Mouse (Mus musculus): ENCODE results near the gene Otulin. TPM values are rescaled to one million over a fixed set of nuclear protein-coding genes. Genes with fewer than 3 reads are reported as not detected.
A peak's percentile ranks its signal among the peaks of the same experiment; 100 is the strongest.

Gene Otulin
- polyA plus RNA-seq, 1 experiment, result 43.1 TPM

- no peak for DNase-seq
- H3K4me3 ChIP-seq (ENCODE audit: control insufficient read depth, insufficient read depth, low read length), result no peak overlapping the region
- 96% methylated on average over 6 of the region's 6 CpGs for WGBS
- H3K27ac ChIP-seq (ENCODE audit: control insufficient read depth, insufficient read depth, low read length), result no peak overlapping the region
- H3K27me3 ChIP-seq (ENCODE audit: control insufficient read depth, insufficient read depth, low read length), result no peaks in the 10 kb centered on the region
- TF ChIP-seq POLR2A (IDR thresholded peaks at IDR 0.05; ENCODE audit: control insufficient read depth, extremely low read depth, insufficient read depth, low read length, poor library complexity), result no peak
- no peak for TF ChIP-seq CTCF (IDR thresholded peaks at IDR 0.05; ENCODE audit: borderline replicate concordance, control insufficient read depth, extremely low read depth, insufficient read depth, low read length, poor library complexity)
- H3K4me1 ChIP-seq (replicated peaks; ENCODE audit: control insufficient read depth, insufficient read depth, low read length), result peaks cover 50% of the 10 kb centered on the region
- 0 out of 2 replicates have a peak, but pooled peaks cover 3% of the 10 kb centered on the region for H3K36me3 ChIP-seq (ENCODE audit: control insufficient read depth, insufficient read depth, low read length)
These were observed 42.7 kb upstream of the Otulin start for GRCm38 (mm10) chr15:27673151-27673550.

- Histone ChIP-seq H3K4me1 (replicated peaks; ENCODE audit: control insufficient read depth, insufficient read depth, low read length) (peaks cover 52% of the 10 kb centered on the region), H3K36me3 (ENCODE audit: control insufficient read depth, insufficient read depth, low read length) (0 out of 2 replicates have a peak, but pooled peaks cover 3% of the 10 kb centered on the region), H3K4me3 (ENCODE audit: control insufficient read depth, insufficient read depth, low read length) (no peak overlapping the region), H3K27ac (ENCODE audit: control insufficient read depth, insufficient read depth, low read length) (peak overlapping the region; percentile 97; the same call in 1 of the 2 replicates), H3K27me3 (ENCODE audit: control insufficient read depth, insufficient read depth, low read length) (no peaks in the 10 kb centered on the region)
- no peak for DNase-seq
- TF ChIP-seq POLR2A (IDR thresholded peaks at IDR 0.05; ENCODE audit: control insufficient read depth, extremely low read depth, insufficient read depth, low read length, poor library complexity) (no peak), CTCF (IDR thresholded peaks at IDR 0.05; ENCODE audit: borderline replicate concordance, control insufficient read depth, extremely low read depth, insufficient read depth, low read length, poor library complexity) (no peak)
- 83% methylated on average over 8 of the region's 8 CpGs for WGBS
These were observed 41.8 kb upstream of the Otulin start for GRCm38 (mm10) chr15:27672259-27672658.

- peak overlapping the region; percentile 97 for H3K27ac ChIP-seq (ENCODE audit: control insufficient read depth, insufficient read depth, low read length)
These were observed 41.2 kb upstream of the Otulin start for GRCm38 (mm10) chr15:27671612-27672245.

GRCm38 (mm10) chr15:27670708-27671107 lies 40.2 kb upstream of the Otulin start:
- peak; percentile 66 for DNase-seq
- peak overlapping the region; percentile 100 for H3K27ac ChIP-seq (ENCODE audit: control insufficient read depth, insufficient read depth, low read length)
- H3K36me3 ChIP-seq (ENCODE audit: control insufficient read depth, insufficient read depth, low read length), result 0 out of 2 replicates have a peak, but pooled peaks cover 3% of the 10 kb centered on the region
- no peak for TF ChIP-seq POLR2A (IDR thresholded peaks at IDR 0.05; ENCODE audit: control insufficient read depth, extremely low read depth, insufficient read depth, low read length, poor library complexity)
- peaks cover 56% of the 10 kb centered on the region for H3K4me1 ChIP-seq (replicated peaks; ENCODE audit: control insufficient read depth, insufficient read depth, low read length)
- 18% methylated on average over 8 of the region's 8 CpGs for WGBS
- no peak overlapping the region for H3K4me3 ChIP-seq (ENCODE audit: control insufficient read depth, insufficient read depth, low read length)
- H3K27me3 ChIP-seq (ENCODE audit: control insufficient read depth, insufficient read depth, low read length), result no peaks in the 10 kb centered on the region

More at GRCm38 (mm10) chr15:27671612-27672245, 41.2 kb upstream of the Otulin start:
- peaks cover 57% of the 10 kb centered on the region for H3K4me1 ChIP-seq (replicated peaks; ENCODE audit: control insufficient read depth, insufficient read depth, low read length)
- TF ChIP-seq CTCF (IDR thresholded peaks at IDR 0.05; ENCODE audit: borderline replicate concordance, control insufficient read depth, extremely low read depth, insufficient read depth, low read length, poor library complexity) (no peak), POLR2A (IDR thresholded peaks at IDR 0.05; ENCODE audit: control insufficient read depth, extremely low read depth, insufficient read depth, low read length, poor library complexity) (no peak)
- H3K4me3 ChIP-seq (ENCODE audit: control insufficient read depth, insufficient read depth, low read length), result no peak overlapping the region
- WGBS, result 44% methylated on average over 10 of the region's 10 CpGs
- 0 out of 2 replicates have a peak, but pooled peaks cover 3% of the 10 kb centered on the region for H3K36me3 ChIP-seq (ENCODE audit: control insufficient read depth, insufficient read depth, low read length)
- no peak for DNase-seq
- H3K27me3 ChIP-seq (ENCODE audit: control insufficient read depth, insufficient read depth, low read length), result no peaks in the 10 kb centered on the region

- 18% methylated on average over 12 of the region's 12 CpGs for whole genome bisulfite sequencing
- Histone ChIP-seq H3K27ac (ENCODE audit: control insufficient read depth, insufficient read depth, low read length) (peak overlapping the region; percentile 100), H3K27me3 (ENCODE audit: control insufficient read depth, insufficient read depth, low read length) (no peaks in the 10 kb centered on the region), H3K4me1 (replicated peaks; ENCODE audit: control insufficient read depth, insufficient read depth, low read length) (peaks cover 55% of the 10 kb centered on the region), H3K36me3 (ENCODE audit: control insufficient read depth, insufficient read depth, low read length) (0 out of 2 replicates have a peak, but pooled peaks cover 3% of the 10 kb centered on the region), H3K4me3 (ENCODE audit: control insufficient read depth, insufficient read depth, low read length) (peak overlapping the region; percentile 37)
- DNase-seq, result peak; percentile 60
- TF ChIP-seq POLR2A (IDR thresholded peaks at IDR 0.05; ENCODE audit: control insufficient read depth, extremely low read depth, insufficient read depth, low read length, poor library complexity), result 0 out of 2 replicates have a peak, but pooled peaks have one; percentile 45
- TF ChIP-seq CTCF (IDR thresholded peaks at IDR 0.05; ENCODE audit: borderline replicate concordance, control insufficient read depth, extremely low read depth, insufficient read depth, low read length, poor library complexity), result no peak
These were observed 39.5 kb upstream of the Otulin start for GRCm38 (mm10) chr15:27669931-27670411.

GRCm38 (mm10) chr15:27669276-27669675 lies 38.8 kb upstream of the Otulin start:
- TF ChIP-seq CTCF (IDR thresholded peaks at IDR 0.05; ENCODE audit: borderline replicate concordance, control insufficient read depth, extremely low read depth, insufficient read depth, low read length, poor library complexity), result no peak
- no peak for TF ChIP-seq POLR2A (IDR thresholded peaks at IDR 0.05; ENCODE audit: control insufficient read depth, extremely low read depth, insufficient read depth, low read length, poor library complexity)
- Histone ChIP-seq H3K4me3 (ENCODE audit: control insufficient read depth, insufficient read depth, low read length) (no peak overlapping the region), H3K36me3 (ENCODE audit: control insufficient read depth, insufficient read depth, low read length) (0 out of 2 replicates have a peak, but pooled peaks cover 2% of the 10 kb centered on the region), H3K27ac (ENCODE audit: control insufficient read depth, insufficient read depth, low read length) (peak overlapping the region; percentile 100), H3K27me3 (ENCODE audit: control insufficient read depth, insufficient read depth, low read length) (no peaks in the 10 kb centered on the region), H3K4me1 (replicated peaks; ENCODE audit: control insufficient read depth, insufficient read depth, low read length) (peaks cover 49% of the 10 kb centered on the region)
- no peak for DNase-seq
- 87% methylated on average over 4 of the region's 4 CpGs for WGBS
